Mouse (Mus musculus): ENCODE results near the gene Olfr551. TPM values are rescaled to one million over a fixed set of nuclear protein-coding genes. Genes with fewer than 3 reads are reported as not detected.

Gene Olfr551
- polyA plus RNA-seq, 1 experiment from 2014 or later = not detected

Other genes starting within 250 kb of the Olfr551 start
- 96.7 and 98.6 TPM in 2 replicates for gene Rrm1, start 150.2 kb downstream of the Olfr551 start, polyA plus RNA-seq (2014; fragmentation: Nextera tagmentation; extraction: Ambion mirVana)
- gene Olfr543, start 110.2 kb downstream of the Olfr551 start, polyA plus RNA-seq (2014; fragmentation: Nextera tagmentation; extraction: Ambion mirVana) = 0.46 TPM in 1 of 2 replicates, not detected in the other
- gene Olfr544, start 103.6 kb downstream of the Olfr551 start, polyA plus RNA-seq (2014; fragmentation: Nextera tagmentation; extraction: Ambion mirVana) = 0.09 TPM in 1 of 2 replicates, not detected in the other
- gene Olfr545, start 92.3 kb downstream of the Olfr551 start, polyA plus RNA-seq (2014; fragmentation: Nextera tagmentation; extraction: Ambion mirVana) = 0.23 TPM in 1 of 2 replicates, not detected in the other
- gene Olfr547, start 57.1 kb downstream of the Olfr551 start, polyA plus RNA-seq (2014; fragmentation: Nextera tagmentation; extraction: Ambion mirVana) = not detected in 2 replicates
- gene Olfr548-ps1, start 51.0 kb downstream of the Olfr551 start, polyA plus RNA-seq (2014; fragmentation: Nextera tagmentation; extraction: Ambion mirVana) = not detected in 2 replicates
- gene Olfr549, start 42.0 kb downstream of the Olfr551 start, polyA plus RNA-seq (2014; fragmentation: Nextera tagmentation; extraction: Ambion mirVana) = not detected in 2 replicates
- gene Trim21, start 26.4 kb downstream of the Olfr551 start, polyA plus RNA-seq (2014; fragmentation: Nextera tagmentation; extraction: Ambion mirVana) = not detected in 2 replicates
- not detected in 2 replicates for gene Olfr550, start 20.4 kb downstream of the Olfr551 start, polyA plus RNA-seq (2014; fragmentation: Nextera tagmentation; extraction: Ambion mirVana)
- not detected in 2 replicates for gene Olfr552, start 5.9 kb upstream of the Olfr551 start, polyA plus RNA-seq (2014; fragmentation: Nextera tagmentation; extraction: Ambion mirVana)
- gene Olfr553, start 26.3 kb upstream of the Olfr551 start, polyA plus RNA-seq (2014; fragmentation: Nextera tagmentation; extraction: Ambion mirVana) = not detected in 2 replicates
- gene Olfr554, start 46.5 kb upstream of the Olfr551 start, polyA plus RNA-seq (2014; fragmentation: Nextera tagmentation; extraction: Ambion mirVana) = not detected in 2 replicates
- not detected in 2 replicates for gene Olfr555, start 66.9 kb upstream of the Olfr551 start, polyA plus RNA-seq (2014; fragmentation: Nextera tagmentation; extraction: Ambion mirVana)
- not detected in 2 replicates for gene Olfr556, start 73.0 kb upstream of the Olfr551 start, polyA plus RNA-seq (2014; fragmentation: Nextera tagmentation; extraction: Ambion mirVana)
- 4.4 and 5.8 TPM in 2 replicates for gene Trim68, start 95.4 kb upstream of the Olfr551 start, polyA plus RNA-seq (2014; fragmentation: Nextera tagmentation; extraction: Ambion mirVana)
- not detected in 2 replicates for gene Olfr557, start 104.0 kb upstream of the Olfr551 start, polyA plus RNA-seq (2014; fragmentation: Nextera tagmentation; extraction: Ambion mirVana)
- not detected in 2 replicates for gene Olfr558, start 110.3 kb upstream of the Olfr551 start, polyA plus RNA-seq (2014; fragmentation: Nextera tagmentation; extraction: Ambion mirVana)
- gene Olfr33, start 127.2 kb upstream of the Olfr551 start, polyA plus RNA-seq (2014; fragmentation: Nextera tagmentation; extraction: Ambion mirVana) = not detected in 2 replicates
- not detected in 2 replicates for gene Olfr559, start 135.6 kb upstream of the Olfr551 start, polyA plus RNA-seq (2014; fragmentation: Nextera tagmentation; extraction: Ambion mirVana)
- not detected in 2 replicates for gene Olfr560, start 167.5 kb upstream of the Olfr551 start, polyA plus RNA-seq (2014; fragmentation: Nextera tagmentation; extraction: Ambion mirVana)
- 0.06 TPM in 1 of 2 replicates, not detected in the other for gene Olfr78, start 167.6 kb upstream of the Olfr551 start, polyA plus RNA-seq (2014; fragmentation: Nextera tagmentation; extraction: Ambion mirVana)
- gene Olfr561, start 179.3 kb upstream of the Olfr551 start, polyA plus RNA-seq (2014; fragmentation: Nextera tagmentation; extraction: Ambion mirVana) = not detected in 2 replicates
- gene Olfr564, start 211.6 kb upstream of the Olfr551 start, polyA plus RNA-seq (2014; fragmentation: Nextera tagmentation; extraction: Ambion mirVana) = not detected in 2 replicates

Data from forebrain, embryonic 14.5 days (tissue).